Mouse (Mus musculus): Measurements from ENCODE around the gene Amotl1. TPM values are rescaled to one million over a fixed set of nuclear protein-coding genes. Genes with fewer than 3 reads are reported as not detected.

Gene Amotl1
- total and polyA plus RNA-seq, 2 experiments from 2014 or later: 11.7 to 70.2 TPM

DNA sequence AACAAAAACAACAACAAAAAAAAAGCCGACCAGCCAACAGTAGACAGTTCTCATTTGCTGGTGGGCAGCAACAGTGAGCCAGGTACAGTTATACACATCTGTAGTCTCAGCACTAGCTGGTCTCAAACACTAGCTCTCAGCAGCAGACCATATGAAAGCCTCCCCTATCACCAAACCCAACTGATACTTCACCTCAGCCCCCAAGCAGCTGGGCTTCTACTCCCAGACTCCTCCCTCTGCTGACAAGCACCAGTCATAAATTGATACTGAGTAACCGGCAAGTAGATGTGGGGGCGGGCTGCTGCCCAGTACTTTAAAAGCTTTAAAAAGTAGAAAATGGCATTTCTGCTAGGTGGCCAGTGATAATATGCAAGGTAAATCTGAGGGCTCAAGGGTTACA lies 22.0 kb downstream of the Amotl1 start:
- Histone ChIP-seq H3K9ac (replicated peaks; ENCODE audit: low read depth, low read length) (no peak overlapping the region), H3K27me3 (ENCODE audit: control insufficient read depth, insufficient read depth, low read length) (no peaks in the 10 kb centered on the region), H3K4me2 (ENCODE audit: low read depth, low read length) (no peak overlapping the region), H3K4me3 (ENCODE audit: low read depth, low read length) (no peak overlapping the region), H3K27ac (ENCODE audit: low read depth) (no peak overlapping the region), H3K4me1 (ENCODE audit: control insufficient read depth, insufficient read depth) (peaks cover 32% of the 10 kb centered on the region; the same call in 1 of the 2 replicates), H3K36me3 (replicated peaks; ENCODE audit: control insufficient read depth, insufficient read depth, low read length) (no peaks in the 10 kb centered on the region), H3K9me3 (replicated peaks; ENCODE audit: control insufficient read depth, low read length) (no peaks in the 10 kb centered on the region)
- no peak for DNase-seq (ENCODE audit: low spot score)
- TF ChIP-seq EP300 (IDR thresholded peaks at IDR 0.05; ENCODE audit: low read depth): no peak
- TF ChIP-seq CTCF (IDR thresholded peaks at IDR 0.05; ENCODE audit: low read depth): no peak
- WGBS: 53% methylated on average over 3 of the region's 3 CpGs
- ATAC-seq (ENCODE audit: insufficient read depth, low read depth): no peak

DNA sequence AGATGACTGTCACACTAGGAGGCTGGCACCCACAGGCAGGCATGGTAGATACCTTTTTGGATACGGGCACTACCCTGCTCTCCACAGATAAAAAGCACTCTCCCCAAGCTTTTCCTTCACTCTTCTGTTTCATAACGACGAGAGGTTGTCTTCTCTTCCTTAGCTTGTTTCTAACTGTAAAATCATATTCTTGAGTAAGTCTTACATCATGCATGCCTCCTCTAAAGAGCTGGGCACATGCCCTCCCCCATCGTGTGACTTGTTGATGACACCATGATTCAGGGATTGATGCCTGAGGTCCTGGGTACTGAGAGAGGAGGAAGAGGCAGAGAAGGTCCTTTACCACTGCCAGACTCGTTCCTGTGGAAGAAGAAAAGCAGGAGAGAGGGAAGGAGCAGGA lies 24.7 kb downstream of the Amotl1 start:
- Histone ChIP-seq H3K9me3 (replicated peaks; ENCODE audit: control insufficient read depth, low read length) (no peaks in the 10 kb centered on the region), H3K4me3 (ENCODE audit: low read depth, low read length) (no peak overlapping the region), H3K9ac (replicated peaks; ENCODE audit: low read depth, low read length) (no peak overlapping the region), H3K36me3 (replicated peaks; ENCODE audit: control insufficient read depth, insufficient read depth, low read length) (no peaks in the 10 kb centered on the region), H3K27ac (ENCODE audit: low read depth) (no peak overlapping the region), H3K4me1 (ENCODE audit: control insufficient read depth, insufficient read depth) (peaks cover 36% of the 10 kb centered on the region; the same call in 1 of the 2 replicates), H3K4me2 (ENCODE audit: low read depth, low read length) (no peak overlapping the region), H3K27me3 (ENCODE audit: control insufficient read depth, insufficient read depth, low read length) (no peaks in the 10 kb centered on the region)
- ATAC-seq (ENCODE audit: insufficient read depth, low read depth) (no peak), DNase-seq (ENCODE audit: low spot score) (no peak)
- 74% methylated on average over 5 of the region's 5 CpGs for WGBS
- TF ChIP-seq EP300 (IDR thresholded peaks at IDR 0.05; ENCODE audit: low read depth) (no peak), CTCF (IDR thresholded peaks at IDR 0.05; ENCODE audit: low read depth) (no peak)

DNA sequence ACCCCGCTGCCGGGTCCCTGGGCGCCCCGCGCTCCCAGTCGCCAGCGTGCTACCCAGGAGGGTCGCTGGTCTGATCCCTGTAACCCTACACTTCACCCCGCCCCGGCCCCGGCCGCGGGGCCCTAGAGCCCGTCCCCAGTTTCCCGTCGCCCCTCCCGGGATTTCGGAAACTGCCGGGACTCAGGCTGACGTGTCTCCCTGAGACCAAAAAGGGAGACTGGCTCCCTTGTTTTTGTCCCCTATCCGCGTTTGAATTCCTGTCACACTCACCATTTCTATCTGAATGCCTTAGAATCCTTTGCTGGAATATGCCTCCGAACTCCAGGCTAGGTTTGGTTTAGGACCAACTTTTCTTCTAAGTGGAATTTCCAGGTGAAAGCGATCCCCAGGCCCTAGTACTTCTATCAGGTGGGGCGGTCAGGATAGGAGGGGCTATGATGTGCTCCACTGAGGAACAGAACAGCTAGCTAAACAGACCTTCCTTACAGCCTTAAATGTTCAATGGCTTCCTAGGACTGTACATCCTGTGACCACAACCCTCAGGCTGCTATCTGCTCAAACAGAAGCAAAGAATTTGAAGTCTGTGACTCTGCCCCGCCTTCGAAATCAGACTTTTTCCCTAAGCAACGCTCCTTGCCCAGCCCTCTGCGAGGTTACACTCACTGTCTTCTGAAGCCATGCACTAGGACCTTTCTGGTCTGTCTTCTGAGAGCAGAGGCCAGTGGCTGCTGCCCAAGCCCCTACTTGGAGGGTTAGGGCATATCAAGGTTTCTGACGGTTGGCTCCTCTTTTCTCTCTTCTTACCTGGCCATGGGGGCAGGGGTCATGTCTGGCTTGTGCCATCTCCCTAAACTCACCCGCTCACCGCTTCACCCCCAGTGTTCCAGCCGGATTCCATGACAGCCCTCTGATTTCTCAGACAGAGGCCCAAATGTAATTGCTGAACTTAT lies 29.6 kb downstream of the Amotl1 start:
- WGBS: 11% methylated on average over 33 of the region's 33 CpGs
- Histone ChIP-seq H3K27me3 (ENCODE audit: control insufficient read depth, insufficient read depth, low read length) (no peaks in the 10 kb centered on the region), H3K27ac (ENCODE audit: low read depth) (peak overlapping the region; percentile 95), H3K9me3 (replicated peaks; ENCODE audit: control insufficient read depth, low read length) (no peaks in the 10 kb centered on the region), H3K36me3 (replicated peaks; ENCODE audit: control insufficient read depth, insufficient read depth, low read length) (no peaks in the 10 kb centered on the region), H3K4me3 (ENCODE audit: low read depth, low read length) (peak overlapping the region; percentile 98), H3K4me2 (ENCODE audit: low read depth, low read length) (peak overlapping the region; percentile 88), H3K9ac (replicated peaks; ENCODE audit: low read depth, low read length) (peak overlapping the region; percentile 93), H3K4me1 (ENCODE audit: control insufficient read depth, insufficient read depth) (peaks cover 39% of the 10 kb centered on the region)
- ATAC-seq (ENCODE audit: insufficient read depth, low read depth) (peak; percentile 85), DNase-seq (ENCODE audit: low spot score) (peak; percentile 68)
- no peak for TF ChIP-seq EP300 (IDR thresholded peaks at IDR 0.05; ENCODE audit: low read depth)
- no peak for TF ChIP-seq CTCF (IDR thresholded peaks at IDR 0.05; ENCODE audit: low read depth)

DNA sequence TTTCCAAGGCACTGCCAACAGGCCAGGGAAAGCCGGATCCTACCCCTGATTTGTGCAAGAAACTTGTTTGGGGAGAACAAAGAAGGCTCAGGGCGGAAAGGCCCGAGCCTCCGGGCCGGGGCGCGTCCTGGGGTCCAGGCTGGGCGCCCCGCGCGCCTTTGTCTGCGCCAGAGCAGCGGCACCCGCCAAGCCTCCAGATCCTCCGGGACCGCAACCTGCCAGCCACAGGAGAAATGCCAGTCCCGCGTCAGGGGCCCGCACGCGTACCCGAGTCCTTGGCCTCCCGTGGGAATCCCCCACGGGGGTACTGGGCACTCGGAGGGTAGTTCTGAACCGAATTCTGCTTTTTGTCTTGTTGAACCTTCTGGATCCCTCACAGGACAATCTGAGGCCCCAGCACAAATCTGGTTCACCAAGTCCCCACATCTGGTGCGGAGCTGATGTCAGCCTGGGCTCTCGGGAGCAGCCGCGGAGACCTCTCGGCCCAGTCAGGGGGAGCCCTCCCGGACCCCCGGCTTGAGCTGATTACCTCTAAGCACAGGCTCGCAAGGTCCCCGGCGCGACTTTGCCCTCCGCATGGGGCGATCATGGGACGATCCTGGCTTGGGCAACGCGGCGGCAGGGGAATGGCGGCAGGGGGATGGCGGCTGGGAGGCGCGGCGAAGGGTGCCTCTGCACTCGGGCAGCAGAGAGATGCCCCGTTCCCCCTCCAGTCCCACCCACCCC lies 30.5 kb downstream of the Amotl1 start:
- Histone ChIP-seq H3K9ac (replicated peaks; ENCODE audit: low read depth, low read length) (peak overlapping the region; percentile 93), H3K9me3 (replicated peaks; ENCODE audit: control insufficient read depth, low read length) (no peaks in the 10 kb centered on the region), H3K27ac (ENCODE audit: low read depth) (peak overlapping the region; percentile 95), H3K36me3 (replicated peaks; ENCODE audit: control insufficient read depth, insufficient read depth, low read length) (no peaks in the 10 kb centered on the region), H3K27me3 (ENCODE audit: control insufficient read depth, insufficient read depth, low read length) (no peaks in the 10 kb centered on the region), H3K4me1 (ENCODE audit: control insufficient read depth, insufficient read depth) (peaks cover 41% of the 10 kb centered on the region), H3K4me3 (ENCODE audit: low read depth, low read length) (peak overlapping the region; percentile 98), H3K4me2 (ENCODE audit: low read depth, low read length) (peak overlapping the region; percentile 88)
- TF ChIP-seq EP300 (IDR thresholded peaks at IDR 0.05; ENCODE audit: low read depth) (no peak; the same call in 1 of the 2 replicates), CTCF (IDR thresholded peaks at IDR 0.05; ENCODE audit: low read depth) (no peak)
- WGBS: 1% methylated on average over 50 of the region's 50 CpGs
- DNase-seq (ENCODE audit: low spot score): no peak
- ATAC-seq (ENCODE audit: insufficient read depth, low read depth): peak; percentile 33

DNA sequence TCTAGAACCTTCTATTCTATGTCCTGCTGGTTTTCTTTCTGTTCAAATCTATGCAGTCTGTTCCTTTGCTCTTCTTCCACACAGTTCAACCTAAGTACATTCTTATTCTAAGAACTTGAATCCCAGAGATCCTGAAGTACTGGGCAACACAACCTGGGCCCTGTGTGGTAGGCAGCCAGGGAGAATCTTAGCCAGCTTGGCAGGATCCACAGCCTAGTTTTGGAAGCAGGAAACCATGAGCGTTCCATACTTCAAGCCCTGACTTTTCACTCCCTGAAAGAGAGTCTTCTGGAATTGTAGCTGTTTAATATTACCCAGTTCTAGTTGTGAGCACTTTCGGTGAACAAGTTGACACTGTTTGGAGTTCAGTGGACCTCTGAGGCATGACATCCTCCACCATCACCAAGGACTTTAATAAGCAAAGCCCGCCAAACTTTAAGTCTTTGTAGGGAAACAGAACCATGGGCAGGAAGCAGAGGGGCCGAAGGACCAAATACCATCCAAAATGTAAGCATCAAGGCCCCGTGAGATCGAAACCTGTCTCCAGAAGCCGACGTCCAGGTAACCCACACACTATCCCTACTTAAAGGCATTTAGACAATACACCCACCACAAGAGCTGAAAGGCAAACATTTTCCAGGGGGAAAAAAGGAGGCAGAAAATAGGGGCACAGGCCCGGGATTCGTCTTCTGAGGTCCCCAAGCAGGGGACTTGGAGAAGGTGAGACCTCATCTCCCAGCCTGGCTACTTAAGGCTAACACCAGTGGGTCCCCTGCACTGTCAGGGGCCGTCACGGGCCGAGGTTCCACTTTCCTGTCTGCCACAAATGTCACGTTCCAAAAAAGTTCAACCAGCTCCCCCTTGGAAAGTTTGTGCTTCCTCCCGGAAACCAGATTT lies 31.3 kb downstream of the Amotl1 start:
- 6% methylated on average over 15 of the region's 15 CpGs for WGBS
- Histone ChIP-seq H3K4me1 (ENCODE audit: control insufficient read depth, insufficient read depth) (peaks cover 49% of the 10 kb centered on the region), H3K9me3 (replicated peaks; ENCODE audit: control insufficient read depth, low read length) (no peaks in the 10 kb centered on the region), H3K4me3 (ENCODE audit: low read depth, low read length) (peak overlapping the region; percentile 98), H3K4me2 (ENCODE audit: low read depth, low read length) (peak overlapping the region; percentile 88), H3K9ac (replicated peaks; ENCODE audit: low read depth, low read length) (peak overlapping the region; percentile 93), H3K36me3 (replicated peaks; ENCODE audit: control insufficient read depth, insufficient read depth, low read length) (no peaks in the 10 kb centered on the region), H3K27ac (ENCODE audit: low read depth) (peak overlapping the region; percentile 95), H3K27me3 (ENCODE audit: control insufficient read depth, insufficient read depth, low read length) (no peaks in the 10 kb centered on the region)
- peak; percentile 21 for DNase-seq (ENCODE audit: low spot score)
- ATAC-seq (ENCODE audit: insufficient read depth, low read depth): no peak
- TF ChIP-seq CTCF (IDR thresholded peaks at IDR 0.05; ENCODE audit: low read depth): no peak
- TF ChIP-seq EP300 (IDR thresholded peaks at IDR 0.05; ENCODE audit: low read depth): no peak

Measured in heart, postnatal 0 days (tissue).